Mouse (Mus musculus) liver, adult 2 months (tissue): Measurements from ENCODE around the gene Phpt1.

Source experiments
- CTCF ChIP-seq: fragments of 200-500 bp; IDR thresholded peaks from 2 replicates; pipeline ENCODE4 v1.5.1; 2011; ENCODE audit warnings: low read depth, low read length, control low read depth
- POLR2A ChIP-seq: fragments of 200-500 bp; IDR thresholded peaks from 2 replicates; pipeline ENCODE4 v1.6.1; 2011; ENCODE audit warnings: low read length, control low read depth; ENCODE audit not compliant: insufficient read depth; ENCODE audit errors: extremely low read depth

DNA sequence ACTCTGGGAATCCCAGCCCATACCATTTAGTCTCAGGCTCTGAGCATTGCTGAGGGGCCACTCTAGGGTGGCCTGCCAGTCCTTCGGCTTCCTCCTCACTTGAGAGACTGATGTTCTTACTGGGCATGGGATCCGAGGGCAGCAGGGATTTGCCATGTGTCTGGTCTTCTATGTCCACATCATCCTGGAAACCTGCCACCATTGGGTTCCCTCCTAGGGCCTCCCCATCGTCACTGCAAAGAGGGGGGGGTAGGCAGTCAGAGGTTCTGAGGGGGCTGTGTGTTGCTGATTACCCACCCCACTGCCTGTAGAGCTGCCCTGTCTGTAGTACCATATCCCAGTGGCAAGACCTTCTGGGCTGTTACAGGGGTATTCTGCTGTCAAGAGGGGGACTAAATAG is 10.6 kb upstream of the Phpt1 start:
- TF ChIP-seq CTCF (no peak), POLR2A (no peak)
